Mouse (Mus musculus): Measurements from ENCODE around the gene Wdfy3.

GRCm38 (mm10) chr5:101923710-101924109 lies 146.0 kb downstream of the Wdfy3 start:
- TF ChIP-seq CTCF (IDR thresholded peaks at IDR 0.05) = no peak
- TF ChIP-seq EP300 (IDR thresholded peaks at IDR 0.05) = no peak

Data from lung, postnatal 0 days (tissue).